Mouse (Mus musculus): Measurements from ENCODE around the gene Uck2.

Uck2 gene

GRCm38 (mm10) chr1:167283441-167284257 lies 1.5 kb downstream of the Uck2 start:
- peak; percentile 58 to 68 for DNase-seq

DNA sequence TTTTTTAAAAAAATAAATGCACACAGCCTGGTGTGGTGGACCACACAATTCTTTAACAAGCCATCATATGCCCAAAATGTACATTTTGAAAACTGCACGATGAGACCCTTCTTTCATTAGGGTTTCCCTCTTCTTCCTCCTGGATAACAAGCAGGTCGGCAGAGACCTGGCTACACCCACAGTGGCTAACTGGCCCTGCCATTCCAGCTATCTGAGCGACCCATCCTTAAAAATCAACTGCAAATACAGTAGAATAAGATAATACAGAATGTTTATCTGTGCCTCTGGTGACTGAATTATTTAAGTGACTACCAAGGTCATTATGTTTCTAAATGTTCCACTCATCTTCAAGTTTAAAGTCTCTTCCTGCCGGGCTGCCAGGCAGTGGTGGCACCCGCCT lies 2.4 kb downstream of the Uck2 start:
- DNase-seq, result no peak

DNA sequence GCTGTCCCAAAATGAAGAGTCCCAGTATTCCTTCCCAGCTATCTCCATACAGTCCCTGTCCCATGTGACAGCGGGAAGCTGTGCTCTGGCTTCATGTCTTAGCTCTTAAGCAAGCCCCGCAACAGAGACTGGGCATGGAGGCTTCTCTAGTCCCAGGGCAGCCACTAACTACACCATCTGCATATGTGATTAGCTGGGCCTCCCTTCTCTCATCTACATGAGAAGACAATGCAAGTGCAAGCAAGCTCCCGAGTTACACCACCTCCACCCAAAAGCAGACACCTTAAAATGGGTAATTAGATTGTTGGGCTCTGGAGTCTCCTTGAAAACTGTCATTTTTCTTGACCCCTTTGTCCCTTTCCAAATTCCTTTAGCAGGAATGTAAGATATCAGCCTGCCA lies 3.0 kb downstream of the Uck2 start:
- no peak for DNase-seq

DNA sequence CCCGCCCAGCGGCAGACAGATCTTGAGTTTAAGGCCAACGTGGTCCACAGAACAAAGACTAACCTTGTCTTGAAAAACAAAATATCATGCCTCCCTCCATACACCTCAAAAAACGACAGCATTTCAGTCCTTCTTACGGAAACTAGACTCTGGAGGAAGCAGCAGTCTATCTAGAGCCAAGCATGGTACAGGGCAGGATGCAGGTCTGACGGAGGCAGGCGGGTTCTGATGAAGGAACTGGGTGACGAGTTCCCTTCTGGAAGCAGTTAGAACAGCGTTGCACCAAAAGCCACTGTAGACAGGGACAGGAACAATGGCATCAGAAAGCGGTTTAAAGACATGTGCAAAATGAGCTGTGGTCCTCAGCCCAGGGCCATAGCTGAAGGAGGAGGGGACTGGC lies 5.1 kb downstream of the Uck2 start:
- no peak for DNase-seq

DNA sequence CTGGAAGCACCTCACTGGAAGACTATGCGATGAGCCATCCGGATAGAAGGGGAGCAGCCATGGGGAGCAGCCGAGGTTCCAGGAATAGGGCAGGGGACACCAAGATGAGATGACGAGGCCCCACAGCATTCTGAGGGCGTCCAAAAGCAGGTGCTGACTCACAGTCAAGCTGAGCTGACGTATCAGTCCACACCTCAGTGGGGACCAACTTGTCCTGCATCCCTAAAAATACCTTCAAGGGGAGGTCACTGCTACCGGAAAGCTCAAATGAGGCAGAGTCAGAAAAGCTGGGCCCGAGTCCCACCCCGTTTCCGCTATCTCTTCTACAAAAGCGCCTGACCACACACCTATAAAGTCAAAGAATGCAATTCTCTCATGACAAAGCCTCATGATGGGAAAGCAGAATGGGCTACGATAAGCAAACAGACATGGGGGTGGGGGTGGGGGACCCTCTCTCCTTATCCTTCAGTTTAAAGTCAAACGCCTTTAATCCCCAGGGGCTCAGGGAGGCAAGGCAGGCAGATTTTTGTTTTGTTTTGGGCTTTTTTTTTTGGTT lies 5.9 kb downstream of the Uck2 start:
- DNase-seq, result no peak

GRCm38 (mm10) chr1:167278395-167278794 lies 6.7 kb downstream of the Uck2 start:
- DNase-seq, result no peak

- DNase-seq, result no peak
Measured at GRCm38 (mm10) chr1:167274646-167275390, 10.3 kb downstream of the Uck2 start.

GRCm38 (mm10) chr1:167273380-167274163 lies 11.5 kb downstream of the Uck2 start:
- DNase-seq, result peak in 1 of 2 experiments; percentile 55

- no peak for DNase-seq
Measured at GRCm38 (mm10) chr1:167271841-167272240, 13.3 kb downstream of the Uck2 start.

- DNase-seq, result no peak
Measured at GRCm38 (mm10) chr1:167271304-167271703, 13.8 kb downstream of the Uck2 start.

DNA sequence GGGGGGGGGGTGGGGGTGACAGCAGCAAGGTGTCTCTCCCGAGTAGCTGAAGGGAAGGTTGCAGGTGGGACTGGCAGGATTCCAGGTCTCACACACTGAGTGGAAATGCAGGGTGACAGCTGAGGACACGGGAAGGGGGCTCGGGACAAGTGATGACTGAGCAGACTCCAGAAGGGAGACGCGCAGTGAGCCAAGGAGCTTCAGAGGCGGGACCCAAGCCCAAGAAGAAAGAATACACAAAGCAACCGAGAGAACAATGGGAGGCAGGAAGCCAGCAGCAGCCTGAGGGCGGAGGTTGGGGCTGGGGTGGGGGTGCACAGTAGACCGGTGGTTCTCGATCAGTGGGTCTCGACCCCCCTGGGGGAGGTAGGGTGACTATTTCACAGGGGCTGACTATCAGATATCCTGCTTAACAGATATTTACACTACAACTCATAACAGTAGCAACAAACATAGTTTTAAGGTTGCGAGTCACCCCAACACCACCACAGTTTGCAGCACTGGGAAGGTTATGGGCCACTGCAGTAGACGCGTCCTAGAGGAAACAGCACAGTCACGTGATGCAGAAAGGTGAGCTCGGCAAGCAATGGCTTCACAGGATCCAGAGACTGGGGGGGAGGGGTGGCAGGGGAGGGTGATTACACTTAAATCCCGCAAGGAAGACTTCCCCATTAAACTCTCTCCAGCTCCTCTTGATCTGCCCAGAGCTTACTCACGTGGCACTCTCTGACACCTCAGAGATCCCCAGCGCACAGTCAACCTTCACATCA lies 14.6 kb downstream of the Uck2 start:
- DNase-seq, result peak; percentile 68 to 76

- DNase-seq, result peak; percentile 80 to 84
Measured at GRCm38 (mm10) chr1:167269856-167270270, 15.3 kb downstream of the Uck2 start.

GRCm38 (mm10) chr1:167269350-167269811 lies 15.7 kb downstream of the Uck2 start:
- DNase-seq, result no peak

DNA sequence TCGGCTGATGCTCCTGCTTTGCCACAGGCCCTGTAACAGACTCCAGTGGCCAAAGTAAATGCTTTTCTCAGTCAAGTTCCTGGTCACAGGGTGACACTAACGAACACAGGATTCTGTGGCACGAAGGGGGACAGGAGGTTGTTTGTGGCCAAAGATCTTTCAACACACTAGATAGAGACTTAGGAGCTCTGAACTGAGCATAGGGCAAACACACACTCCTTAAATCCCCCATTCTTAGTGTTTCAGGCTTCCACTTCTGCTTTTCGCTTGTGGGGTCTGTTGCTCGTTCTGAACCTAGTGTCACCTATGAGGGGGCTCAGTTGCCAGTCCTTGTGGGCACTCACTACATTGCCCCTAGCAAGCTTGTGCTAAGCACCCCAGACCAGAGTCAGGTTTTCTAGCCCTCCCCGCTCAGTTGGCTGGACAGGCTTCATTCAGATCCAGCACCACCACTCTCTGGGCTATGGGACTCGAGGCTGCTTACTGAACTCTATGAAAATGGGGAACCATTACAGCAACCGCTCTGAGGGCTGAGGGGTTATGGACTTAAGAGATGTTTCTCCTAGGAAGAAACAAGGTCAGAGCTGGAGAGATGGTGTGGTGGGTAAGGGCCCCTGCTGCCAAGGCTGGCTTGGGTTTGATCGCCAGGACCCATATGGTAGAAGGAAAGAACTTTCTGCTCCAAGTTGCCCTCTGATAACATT lies 16.6 kb downstream of the Uck2 start:
- DNase-seq, result no peak

- DNase-seq, result no peak
Measured at GRCm38 (mm10) chr1:167266720-167267119, 18.4 kb downstream of the Uck2 start.

GRCm38 (mm10) chr1:167265366-167265765 lies 19.8 kb downstream of the Uck2 start:
- DNase-seq, result no peak

DNA sequence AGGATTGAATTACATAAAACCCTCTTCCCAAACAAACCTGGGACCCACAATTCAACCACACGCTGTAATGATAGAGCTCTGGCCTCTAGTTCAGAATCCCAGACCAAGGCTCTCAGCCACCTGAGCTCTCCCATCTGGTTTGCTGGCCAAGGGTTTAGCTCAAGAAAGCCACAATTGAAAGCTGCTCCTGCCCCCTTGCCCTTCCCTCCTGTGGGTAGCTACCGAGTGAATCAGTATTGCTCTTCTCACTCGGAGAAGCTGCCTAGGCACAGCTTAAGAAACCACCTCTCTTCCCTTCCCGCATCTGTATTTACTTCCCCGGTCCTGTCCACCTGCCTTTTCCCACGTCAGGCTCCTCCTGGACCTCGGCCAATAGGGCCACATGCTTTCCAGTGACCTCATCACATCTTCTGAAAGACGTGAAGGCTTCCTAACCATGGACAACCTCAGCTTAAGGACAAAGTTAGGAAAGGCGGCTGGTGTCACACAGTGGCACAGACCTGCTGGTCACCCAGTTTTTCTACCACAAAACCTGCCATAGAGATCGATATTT lies 22.6 kb downstream of the Uck2 start:
- peak; percentile 53 to 59 for DNase-seq

DNA sequence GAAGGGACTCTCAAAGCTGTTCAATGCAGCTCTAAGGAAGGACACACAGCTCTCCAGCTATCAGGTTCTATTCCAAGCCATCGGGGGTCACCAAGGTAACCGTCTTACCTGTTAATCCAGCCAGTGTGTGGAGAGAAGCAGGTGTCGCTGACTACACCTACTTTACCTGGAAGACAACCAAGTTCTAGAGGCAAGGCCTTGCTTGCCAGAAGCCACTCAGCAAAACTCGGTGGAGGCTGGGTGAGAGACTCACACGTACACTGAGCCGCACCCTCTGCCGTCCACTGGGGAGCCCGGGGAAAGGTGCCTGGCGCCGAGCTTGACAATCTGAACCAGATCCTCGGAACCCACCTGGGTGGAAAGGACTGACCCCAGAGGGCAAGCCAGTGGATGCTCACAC lies 23.4 kb downstream of the Uck2 start:
- DNase-seq, result peak in 1 of 2 experiments; percentile 29

DNA sequence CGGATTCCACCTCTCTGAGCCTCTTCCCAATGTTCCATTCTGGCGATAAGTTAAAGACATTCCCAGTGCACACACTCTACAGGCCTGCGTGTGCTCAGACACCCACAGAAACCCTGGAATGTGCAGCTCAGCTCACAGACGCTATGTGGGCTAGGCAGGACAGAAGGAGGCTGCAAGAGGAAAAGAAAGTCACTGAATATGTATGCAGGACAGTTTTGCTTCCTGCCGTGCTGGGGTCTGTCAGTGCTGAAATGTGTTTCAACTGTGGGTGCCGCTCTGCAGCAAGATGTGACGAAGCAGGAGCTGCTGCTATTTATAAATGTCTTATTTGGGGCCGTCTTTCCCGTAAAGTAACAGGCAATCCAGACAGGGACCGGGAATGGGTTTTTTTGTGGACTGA lies 25.4 kb downstream of the Uck2 start:
- no peak for DNase-seq

DNA sequence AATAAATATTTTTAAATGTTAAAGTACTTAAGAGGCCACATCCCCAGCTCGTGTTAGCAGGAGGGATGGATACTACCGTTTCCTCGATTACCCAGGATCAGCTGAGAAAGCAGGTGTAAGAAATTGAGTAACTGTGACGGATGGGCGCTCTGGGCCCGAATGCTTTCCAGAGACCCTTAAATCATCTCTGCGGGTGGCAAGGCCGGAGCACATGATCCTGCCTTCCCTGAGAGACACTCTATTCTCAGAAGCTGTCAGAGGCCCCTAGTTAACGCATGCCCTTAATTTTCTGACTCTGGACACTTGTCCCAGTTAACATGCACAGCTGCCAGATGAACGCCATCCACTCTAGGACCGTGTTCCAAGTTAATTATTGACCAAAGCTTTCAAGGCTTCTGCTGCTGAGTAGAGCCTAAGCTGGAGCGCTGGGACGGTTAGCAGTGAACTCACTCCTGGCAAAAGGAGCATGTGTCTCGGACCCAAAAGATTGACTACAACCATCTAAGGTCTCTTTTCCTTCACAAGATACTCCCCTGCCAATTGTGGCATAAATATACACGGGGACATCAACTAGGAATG lies 28.3 kb downstream of the Uck2 start:
- no peak for DNase-seq

DNA sequence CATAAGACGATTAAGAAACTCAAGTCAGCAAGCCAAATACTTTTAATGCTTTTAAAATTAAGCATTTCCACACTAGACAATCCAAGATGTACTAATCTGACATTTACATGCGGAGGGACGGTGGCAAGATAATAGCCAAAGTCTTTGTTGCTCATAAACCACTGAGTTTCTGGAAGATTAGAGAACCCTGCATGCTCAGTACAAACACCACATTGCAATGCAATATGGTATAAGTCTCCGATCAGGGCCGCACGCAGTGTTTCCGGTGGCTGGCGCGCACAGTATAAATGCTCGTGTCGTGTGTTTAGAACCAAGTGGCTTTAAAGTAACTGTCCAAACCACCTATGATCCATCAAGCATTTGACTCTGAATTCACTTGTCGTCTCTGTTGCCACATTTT lies 31.5 kb downstream of the Uck2 start:
- no peak for DNase-seq
